Mouse (Mus musculus) hindbrain, postnatal 0 days (tissue): ENCODE measurements around the gene Kif26b. TPM values are rescaled to one million over a fixed set of nuclear protein-coding genes. Genes with fewer than 3 reads are reported as not detected.

Source experiments
- ATAC-seq: fragments of 200-750 bp; cut with Nextera tagmentation; 2 replicates; pipeline ENCODE4 v1.8.0; 2017; ENCODE audit warnings: mild to moderate bottlenecking, moderate TSS enrichment, moderate library complexity
- DNase-seq: peaks from one replicate; pipeline ENCODE4 v3.0.0-alpha.2; 2015; ENCODE audit warnings: low spot score
- H3K27ac ChIP-seq: fragments of 300-500 bp; sonication (generic); 2 replicates; pipeline ENCODE4 v1.5.1; 2014; ENCODE audit warnings: mild to moderate bottlenecking
- H3K27me3 ChIP-seq: fragments of 300-500 bp; sonication (generic); 2 replicates; pipeline ENCODE4 v1.6.1; 2014; ENCODE audit warnings: low read length, mixed read lengths; ENCODE audit not compliant: insufficient read depth
- H3K36me3 ChIP-seq: fragments of 300-500 bp; sonication (generic); 2 replicates; pipeline ENCODE4 v1.6.1; 2014; ENCODE audit warnings: low read length, mixed read lengths; ENCODE audit not compliant: insufficient read depth
- H3K4me1 ChIP-seq: fragments of 300-500 bp; sonication (generic); 2 replicates; pipeline ENCODE4 v1.6.1; 2014; ENCODE audit warnings: antibody characterized with exemption, low read length, mixed read lengths; ENCODE audit not compliant: insufficient read depth
- H3K4me2 ChIP-seq: fragments of 300-500 bp; sonication (generic); 2 replicates; pipeline ENCODE4 v1.6.1; 2014; ENCODE audit warnings: low read depth, mild to moderate bottlenecking, low read length, moderate library complexity, mixed read lengths
- H3K4me3 ChIP-seq: fragments of 300-500 bp; sonication (generic); 2 replicates; pipeline ENCODE4 v1.5.1; 2014; ENCODE audit warnings: low read length
- H3K9ac ChIP-seq: fragments of 300-500 bp; sonication (generic); replicated peaks from 2 replicates; pipeline ENCODE4 v1.6.1; 2014; ENCODE audit warnings: mild to moderate bottlenecking, low read length, moderate library complexity, mixed read lengths
- H3K9me3 ChIP-seq: fragments of 300-500 bp; sonication (generic); 2 replicates; pipeline ENCODE4 v1.6.1; 2016; ENCODE audit warnings: low read length, mixed read lengths
- CTCF ChIP-seq: IDR thresholded peaks from 2 replicates; pipeline ENCODE4 v1.5.1; 2016; ENCODE audit warnings: antibody characterized with exemption, control low read depth, low read depth
- WGBS: fragments of 180-500 bp; shearing (Covaris S2); extraction: QIAGEN DNeasy Blood & Tissue Kit; methylation state at CpG from one replicate; pipeline ENCODE4 v1.1.7; 2014; 5-methylcytosine and 5-hydroxymethylcytosine counted together
- polyA plus RNA-seq: library from polyadenylated mRNA; unstranded; fragments of >200 nt; fragmentation: Nextera tagmentation; extraction: Ambion mirVana; gene quantifications from 2 replicates; pipeline ENCODE4 v1.2.1, GENCODE M21; 2015
- total RNA-seq: library from RNA; depleted of rRNA; stranded (reverse); fragments of >200 nt; gene quantifications from 2 replicates; pipeline ENCODE4 v1.2.3, GENCODE M21; 2014

Gene Kif26b
- total and polyA plus RNA-seq, 2 experiments from 2014 or later: 5.8 to 59.7 TPM

- Histone ChIP-seq H3K27ac (no peak overlapping the region), H3K4me1 (no peaks in the 10 kb centered on the region), H3K9ac (no peak overlapping the region), H3K36me3 (no peaks in the 10 kb centered on the region), H3K4me3 (no peak overlapping the region), H3K9me3 (no peaks in the 10 kb centered on the region), H3K4me2 (no peak overlapping the region), H3K27me3 (no peaks in the 10 kb centered on the region)
- no peak for TF ChIP-seq CTCF
- DNase-seq (no peak), ATAC-seq (no peak)
- 50% methylated on average over 8 of the region's 8 CpGs for WGBS
These were observed 156.2 kb downstream of the Kif26b start for GRCm38 (mm10) chr1:178684991-178685680.

GRCm38 (mm10) chr1:178686881-178687280 lies 158.0 kb downstream of the Kif26b start:
- no peaks in the 10 kb centered on the region for H3K36me3 ChIP-seq
- ATAC-seq: no peak
- no peaks in the 10 kb centered on the region for H3K9me3 ChIP-seq

GRCm38 (mm10) chr1:178689512-178689911 lies 160.6 kb downstream of the Kif26b start:
- DNase-seq: peak; percentile 48
- peak; percentile 55 for TF ChIP-seq CTCF
- Histone ChIP-seq H3K27me3 (no peaks in the 10 kb centered on the region), H3K4me2 (no peak overlapping the region), H3K4me3 (no peak overlapping the region), H3K9me3 (no peaks in the 10 kb centered on the region), H3K27ac (no peak overlapping the region), H3K36me3 (no peaks in the 10 kb centered on the region), H3K9ac (no peak overlapping the region), H3K4me1 (no peaks in the 10 kb centered on the region)
- ATAC-seq: no peak
- 58% methylated on average over 4 of the region's 4 CpGs for WGBS

More at GRCm38 (mm10) chr1:178686881-178687280, 158.0 kb downstream of the Kif26b start:
- no peak overlapping the region for H3K27ac ChIP-seq
- no peak for DNase-seq
- no peaks in the 10 kb centered on the region for H3K4me1 ChIP-seq
- no peaks in the 10 kb centered on the region for H3K27me3 ChIP-seq
- no peak overlapping the region for H3K9ac ChIP-seq
- no peak overlapping the region for H3K4me2 ChIP-seq
- TF ChIP-seq CTCF: no peak
- no peak overlapping the region for H3K4me3 ChIP-seq

- no peak for TF ChIP-seq CTCF
- no peak overlapping the region for H3K4me2 ChIP-seq
- no peaks in the 10 kb centered on the region for H3K9me3 ChIP-seq
- ATAC-seq: no peak
- H3K9ac ChIP-seq: no peak overlapping the region
- no peaks in the 10 kb centered on the region for H3K4me1 ChIP-seq
- H3K27ac ChIP-seq: no peak overlapping the region
- 89% methylated on average over 3 of the region's 3 CpGs for WGBS
- H3K36me3 ChIP-seq: no peaks in the 10 kb centered on the region
- no peak overlapping the region for H3K4me3 ChIP-seq
- no peaks in the 10 kb centered on the region for H3K27me3 ChIP-seq
- no peak for DNase-seq
These were observed 162.8 kb downstream of the Kif26b start for GRCm38 (mm10) chr1:178691679-178692078.

GRCm38 (mm10) chr1:178700102-178700501 lies 171.2 kb downstream of the Kif26b start:
- DNase-seq (no peak), ATAC-seq (no peak)
- Histone ChIP-seq H3K27ac (no peak overlapping the region), H3K4me2 (no peak overlapping the region), H3K9me3 (no peaks in the 10 kb centered on the region), H3K27me3 (no peaks in the 10 kb centered on the region), H3K36me3 (no peaks in the 10 kb centered on the region), H3K9ac (no peak overlapping the region), H3K4me3 (no peak overlapping the region), H3K4me1 (no peaks in the 10 kb centered on the region)
- TF ChIP-seq CTCF: no peak
- 52% methylated on average over 4 of the region's 4 CpGs for WGBS

- Histone ChIP-seq H3K9ac (no peak overlapping the region), H3K27ac (no peak overlapping the region), H3K4me2 (no peak overlapping the region), H3K4me3 (no peak overlapping the region), H3K9me3 (no peaks in the 10 kb centered on the region), H3K27me3 (no peaks in the 10 kb centered on the region), H3K36me3 (no peaks in the 10 kb centered on the region), H3K4me1 (no peaks in the 10 kb centered on the region)
- ATAC-seq (no peak), DNase-seq (no peak)
- no peak for TF ChIP-seq CTCF
- WGBS: 81% methylated on average over 8 of the region's 8 CpGs
These were observed 174.6 kb downstream of the Kif26b start for GRCm38 (mm10) chr1:178703496-178703895.

- TF ChIP-seq CTCF: no peak
- Histone ChIP-seq H3K27me3 (no peaks in the 10 kb centered on the region), H3K36me3 (no peaks in the 10 kb centered on the region), H3K27ac (no peak overlapping the region), H3K4me1 (no peaks in the 10 kb centered on the region), H3K9me3 (no peaks in the 10 kb centered on the region), H3K9ac (no peak overlapping the region), H3K4me3 (no peak overlapping the region), H3K4me2 (no peak overlapping the region)
- ATAC-seq: no peak
- 85% methylated on average over 7 of the region's 7 CpGs for WGBS
- DNase-seq: no peak
These were observed 179.0 kb downstream of the Kif26b start for GRCm38 (mm10) chr1:178707925-178708351.
